Mouse (Mus musculus) brain, adult 2 months (tissue): ENCODE measurements around the gene Gm9833.

Experiments
- DNase-seq: peaks from one replicate; pipeline ENCODE4 v3.0.0; 2011; ENCODE audit warnings: low read depth, low spot score

Gm9833 gene

DNA sequence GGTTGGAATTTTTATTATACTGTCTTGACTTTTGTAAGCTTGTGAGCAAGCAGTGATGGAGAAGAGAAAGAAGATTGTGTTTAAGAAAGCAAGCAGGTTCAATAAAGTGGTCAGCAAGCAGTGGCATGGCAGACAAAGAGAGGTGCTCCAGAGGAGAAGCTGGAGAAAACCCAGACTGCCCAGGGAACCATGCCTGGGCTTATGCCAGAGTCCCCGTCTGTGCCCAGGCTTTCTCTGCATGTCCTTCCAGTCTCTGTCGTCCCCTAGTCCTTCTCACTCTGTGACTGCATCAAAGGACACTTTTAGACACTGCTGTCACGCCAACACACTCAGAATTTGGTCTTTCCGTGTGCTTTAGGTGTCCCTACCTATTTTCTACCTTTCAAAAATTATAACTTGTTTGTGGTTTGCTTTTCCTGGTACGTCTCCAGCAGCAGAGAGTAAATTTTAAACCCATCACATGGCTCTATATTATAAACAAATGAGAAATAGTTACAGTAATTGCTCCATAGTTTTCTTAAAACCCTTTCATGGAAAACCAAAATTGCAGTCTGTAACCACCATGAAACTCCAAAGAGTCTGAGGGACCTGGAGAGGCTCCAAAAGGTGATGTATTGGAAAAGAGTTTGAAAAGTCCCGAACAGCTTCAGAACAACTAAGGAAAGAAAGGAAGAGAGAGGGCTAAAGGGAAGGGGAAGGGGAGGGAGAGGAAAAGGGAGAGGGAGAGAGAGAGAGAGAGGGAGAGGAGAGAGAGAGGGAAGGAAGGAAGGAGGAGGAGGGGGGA is 34.2 kb downstream of the Gm9833 start:
- no peak for DNase-seq

GRCm38 (mm10) chr3:10123615-10124014 is 35.7 kb downstream of the Gm9833 start:
- DNase-seq, result no peak

DNA sequence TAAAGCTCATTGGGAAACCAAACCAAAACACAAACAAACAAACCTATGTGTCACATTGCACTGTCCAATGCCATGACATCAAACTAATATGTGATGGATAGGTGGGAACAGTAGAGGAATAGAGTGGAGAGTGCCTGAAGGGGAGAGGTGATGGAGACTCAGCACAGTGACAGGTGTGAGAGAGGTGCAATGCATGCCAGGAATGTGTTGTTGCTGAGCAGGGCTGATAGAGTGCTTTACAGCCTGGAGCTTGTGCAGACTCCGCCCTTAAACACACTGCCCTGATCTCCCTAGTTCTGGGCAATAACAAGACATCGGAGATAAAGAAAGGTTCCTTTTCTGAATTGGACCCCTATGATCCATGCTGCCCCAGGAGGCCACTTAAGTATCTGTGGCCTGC is 36.2 kb downstream of the Gm9833 start:
- no peak for DNase-seq

GRCm38 (mm10) chr3:10125301-10125700 is 37.4 kb downstream of the Gm9833 start:
- peak; percentile 36 for DNase-seq

GRCm38 (mm10) chr3:10126036-10126435 is 38.1 kb downstream of the Gm9833 start:
- DNase-seq, result no peak

DNA sequence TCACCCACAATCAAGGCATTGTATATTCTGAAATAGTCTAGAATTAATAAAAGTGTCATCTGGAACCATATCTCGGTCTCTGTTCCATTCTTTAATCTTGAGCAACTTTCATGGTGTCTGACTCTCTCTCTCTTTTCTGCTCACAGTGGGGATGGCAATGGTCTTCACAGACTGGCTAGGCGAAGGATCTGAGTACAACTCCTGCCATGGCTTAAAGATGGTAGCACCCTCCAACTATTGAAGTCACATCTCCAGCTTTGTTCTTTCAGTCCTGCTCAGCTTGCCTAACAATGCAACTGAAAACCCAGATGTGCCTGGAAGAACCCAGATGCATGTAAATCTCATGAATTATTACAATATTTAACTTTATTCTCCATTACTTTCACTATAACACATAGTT is 38.6 kb downstream of the Gm9833 start:
- peak; percentile 17 for DNase-seq

DNA sequence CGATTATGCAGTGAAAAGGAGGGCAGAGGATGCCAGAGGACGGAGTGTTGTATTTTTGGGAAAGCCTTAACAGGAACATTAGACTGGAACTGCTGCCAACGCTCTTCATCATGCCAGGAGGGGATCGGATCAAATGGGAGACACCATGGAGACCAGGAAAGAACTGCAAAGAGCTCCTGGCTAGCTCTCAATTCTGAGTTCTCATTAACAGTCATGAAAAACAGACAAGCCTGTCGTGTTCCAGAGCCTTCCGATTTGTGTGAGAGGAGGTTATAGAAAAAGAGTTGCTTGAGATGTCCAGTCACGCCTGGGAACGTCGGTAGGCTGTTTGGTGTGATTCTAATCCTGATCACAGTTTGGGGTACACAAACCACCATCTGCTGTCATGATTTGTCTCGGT is 39.0 kb downstream of the Gm9833 start:
- DNase-seq, result peak; percentile 78

DNA sequence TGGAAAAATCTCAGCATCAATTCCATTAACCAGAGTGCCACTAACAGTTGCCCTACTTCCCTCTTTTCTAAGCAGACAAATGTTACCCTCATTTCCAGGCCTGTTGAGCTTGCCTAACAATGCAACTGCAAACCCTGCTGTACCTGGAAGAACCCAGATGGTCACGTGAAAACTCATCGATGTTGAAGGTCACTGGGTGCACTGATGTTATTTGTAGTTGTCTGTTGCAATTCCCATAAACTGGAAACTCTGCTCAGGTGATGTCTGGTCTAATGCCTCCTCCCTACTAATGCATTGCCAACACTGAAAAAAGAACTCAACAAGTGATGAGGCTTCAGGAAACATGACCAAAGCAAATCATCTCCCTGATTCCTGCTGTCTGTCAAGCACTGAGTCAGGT is 39.6 kb downstream of the Gm9833 start:
- DNase-seq, result no peak
